Mouse (Mus musculus): ENCODE data around the gene Zfp526.

- TF ChIP-seq CTCF (IDR thresholded peaks at IDR 0.05; ENCODE audit: insufficient read depth, low read length) (no peak), POLR2A (IDR thresholded peaks at IDR 0.05; ENCODE audit: borderline replicate concordance, extremely low read depth, low read depth, low read length) (no peak)
These were observed 45.1 kb downstream of the Zfp526 start for GRCm38 (mm10) chr7:25266180-25266962.
